Mouse (Mus musculus) E14TG2a.4 (cell line): Measurements from ENCODE around the gene Tepp.

Source experiments
- CTCF ChIP-seq: conservative IDR thresholded peaks from 2 replicates; pipeline ENCODE4 v1.5.1; 2014; ENCODE audit warnings: low read length
- NANOG ChIP-seq: IDR thresholded peaks from 2 replicates; pipeline ENCODE4 v1.6.1; 2014; ENCODE audit warnings: borderline replicate concordance, low read length, mixed read lengths
- POU5F1 ChIP-seq: IDR thresholded peaks from 2 replicates; pipeline ENCODE4 v1.6.1; 2014; ENCODE audit warnings: low read length, borderline replicate concordance

DNA sequence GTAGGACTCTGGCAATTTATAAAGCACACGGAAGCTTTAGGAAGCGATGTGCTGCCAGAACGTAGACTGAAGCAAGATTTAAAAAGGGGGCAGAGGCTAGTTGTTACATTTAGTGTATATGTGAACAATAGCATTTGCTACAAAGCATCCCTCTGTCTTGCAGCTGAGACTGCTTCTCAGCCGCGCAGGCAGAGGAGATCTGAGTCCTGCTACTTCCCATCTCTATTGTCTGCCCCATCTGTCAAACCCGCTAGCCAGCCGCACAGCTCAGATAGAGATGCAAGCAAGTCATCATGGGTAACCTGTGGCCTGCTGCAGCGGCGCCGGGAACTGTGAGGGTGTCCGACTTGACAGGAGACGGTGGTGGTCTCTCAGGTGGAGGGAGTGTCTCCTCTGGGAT, 39.9 kb upstream of the Tepp start:
- TF ChIP-seq CTCF, result no peak
- no peak for TF ChIP-seq NANOG
- TF ChIP-seq POU5F1, result no peak
